Mouse (Mus musculus) kidney, adult 2 months (tissue): ENCODE data around the gene Scn9a.

Experiments used
- CTCF ChIP-seq: fragments of 200-500 bp; conservative IDR thresholded peaks from 2 replicates; pipeline ENCODE4 v1.5.1; 2011; ENCODE audit warnings: low read depth, mild to moderate bottlenecking, control low read depth, low read length, moderate library complexity, mixed read lengths; ENCODE audit not compliant: insufficient read depth, insufficient read length
- POLR2A ChIP-seq: fragments of 200-500 bp; IDR thresholded peaks from one replicate; pipeline ENCODE4 v1.6.1; 2011; ENCODE audit warnings: low read depth, low read length, control low read depth

- TF ChIP-seq POLR2A (no peak), CTCF (no peak)
Observed at GRCm38 (mm10) chr2:66580026-66580808, 54.5 kb downstream of the Scn9a start.
